Mouse (Mus musculus) CH12.LX (cell line): ENCODE results near the gene Ppfibp2. TPM values are rescaled to one million over a fixed set of nuclear protein-coding genes. Genes with fewer than 3 reads are reported as not detected.

ENCODE experiments used
- DNase-seq: peaks from one replicate; pipeline ENCODE4 v3.0.0-alpha.2; 2013; ENCODE audit errors: extremely low read depth
- H3K27ac ChIP-seq: 2 replicates; pipeline ENCODE4 v1.5.1; 2012; ENCODE audit warnings: low read depth, mild to moderate bottlenecking, control low read depth, moderate library complexity; ENCODE audit not compliant: insufficient read depth
- H3K27me3 ChIP-seq: replicated peaks from 2 replicates; pipeline ENCODE3; 2012; ENCODE audit warnings: inconsistent platforms
- H3K36me3 ChIP-seq, 2 experiments: replicated peaks in 1 of 2; 2 replicates each; pipeline versions ENCODE3 to v1.6.1; 2012; ENCODE audit warnings: inconsistent platforms in 1 of 2, low read length in 1 of 2, mild to moderate bottlenecking in 1 of 2, mixed read lengths in 1 of 2, moderate library complexity in 1 of 2; ENCODE audit not compliant: control insufficient read depth in 1 of 2, insufficient read depth in 1 of 2
- H3K4me1 ChIP-seq, 2 experiments: 2 replicates each; pipeline ENCODE4 v1.6.1; 2012; ENCODE audit warnings: inconsistent platforms in 1 of 2, moderate library complexity in 1 of 2; ENCODE audit not compliant: insufficient read depth in 2 of 2, control insufficient read depth in 1 of 2
- H3K4me2 ChIP-seq: 2 replicates; pipeline ENCODE4 v1.6.1; 2012; ENCODE audit warnings: low read depth, mild to moderate bottlenecking, control low read depth; ENCODE audit not compliant: poor library complexity, insufficient read depth, severe bottlenecking
- H3K4me3 ChIP-seq, 3 experiments: fragments of 150-350 bp in 1 of 3; sonication (generic) in 1 of 3; replicated peaks in 1 of 3; 2 replicates each; pipeline versions ENCODE3 to v1.5.1; 2011 to 2012; ENCODE audit warnings: low read depth in 2 of 3, low read length in 2 of 3, mild to moderate bottlenecking in 2 of 3, moderate library complexity in 2 of 3, control low read depth in 1 of 3, improper control_type of control experiment in 1 of 3, inconsistent platforms in 1 of 3, mixed read lengths in 1 of 3; ENCODE audit not compliant: poor library complexity in 1 of 3
- H3K79me2 ChIP-seq: replicated peaks from 2 replicates; pipeline ENCODE4 v1.6.1; 2012; ENCODE audit warnings: mild to moderate bottlenecking, moderate library complexity; ENCODE audit not compliant: control insufficient read depth, poor library complexity, insufficient read depth, severe bottlenecking; ENCODE audit errors: extremely low read depth
- H3K9ac ChIP-seq: 2 replicates; pipeline ENCODE4 v1.6.1; 2012; ENCODE audit warnings: low read depth, mild to moderate bottlenecking, control low read depth, moderate library complexity; ENCODE audit not compliant: insufficient read depth
- H3K9me3 ChIP-seq: replicated peaks from 2 replicates; pipeline ENCODE3; 2012; ENCODE audit warnings: low read length, inconsistent platforms, mixed read lengths
- BHLHE40 ChIP-seq: IDR thresholded peaks from 2 replicates; pipeline ENCODE4 v1.6.1; 2011; ENCODE audit warnings: mild to moderate bottlenecking, low read depth, low read length, improper control_type of control experiment
- CHD2 ChIP-seq: IDR thresholded peaks from 2 replicates; pipeline ENCODE4 v1.6.1; 2011; ENCODE audit warnings: low read length, improper control_type of control experiment
- CTCF ChIP-seq, 2 experiments: IDR thresholded peaks in 1 of 2; conservative IDR thresholded peaks in 1 of 2; 2 replicates each; pipeline ENCODE4 v1.5.1; 2011 to 2012; ENCODE audit warnings: low read depth in 2 of 2, low read length in 2 of 2, improper control_type of control experiment in 1 of 2, inconsistent platforms in 1 of 2, mild to moderate bottlenecking in 1 of 2, moderate library complexity in 1 of 2
- ELF1 ChIP-seq: IDR thresholded peaks from 2 replicates; pipeline ENCODE4 v1.6.1; 2014; ENCODE audit warnings: low read depth, mild to moderate bottlenecking, inconsistent platforms, low read length, improper control_type of control experiment
- EP300 ChIP-seq: IDR thresholded peaks from 2 replicates; pipeline ENCODE4 v1.6.1; 2011; ENCODE audit warnings: low read length, improper control_type of control experiment
- ETS1 ChIP-seq: conservative IDR thresholded peaks from 2 replicates; pipeline ENCODE4 v1.6.1; 2012; ENCODE audit warnings: low read depth, mild to moderate bottlenecking, inconsistent platforms, low read length, improper control_type of control experiment, moderate library complexity
- GABPA ChIP-seq: IDR thresholded peaks from 2 replicates; pipeline ENCODE4 v1.6.1; 2012; ENCODE audit warnings: low read depth, low read length, improper control_type of control experiment, inconsistent platforms; ENCODE audit not compliant: insufficient replicate concordance
- JUN ChIP-seq: IDR thresholded peaks from 2 replicates; pipeline ENCODE4 v1.6.1; 2011; ENCODE audit warnings: low read depth, mild to moderate bottlenecking, low read length, improper control_type of control experiment, moderate library complexity; ENCODE audit not compliant: insufficient read depth
- KAT2A ChIP-seq: IDR thresholded peaks from 2 replicates; pipeline ENCODE4 v1.6.1; 2012; ENCODE audit warnings: low read length, improper control_type of control experiment, inconsistent platforms; ENCODE audit not compliant: insufficient replicate concordance
- MAFK ChIP-seq: IDR thresholded peaks from 2 replicates; pipeline ENCODE4 v1.6.1; 2011; ENCODE audit warnings: low read length, improper control_type of control experiment; ENCODE audit not compliant: insufficient replicate concordance
- MAX ChIP-seq: IDR thresholded peaks from 2 replicates; pipeline ENCODE4 v1.6.1; 2011; ENCODE audit warnings: low read length, improper control_type of control experiment
- MEF2A ChIP-seq: IDR thresholded peaks from 2 replicates; pipeline ENCODE4 v1.6.1; 2014; ENCODE audit warnings: low read depth, mild to moderate bottlenecking, inconsistent platforms, low read length, improper control_type of control experiment, borderline replicate concordance
- POLR2A ChIP-seq: IDR thresholded peaks from 2 replicates; pipeline ENCODE4 v1.6.1; 2011; ENCODE audit warnings: low read depth, mild to moderate bottlenecking, improper control_type of control experiment, low read length
- POLR2AphosphoS2 ChIP-seq: IDR thresholded peaks from 2 replicates; pipeline ENCODE4 v1.6.1; 2011; ENCODE audit warnings: low read depth, low read length, improper control_type of control experiment
- RAD21 ChIP-seq: IDR thresholded peaks from 2 replicates; pipeline ENCODE4 v1.6.1; 2011; ENCODE audit warnings: low read depth, mild to moderate bottlenecking, low read length, improper control_type of control experiment, moderate library complexity
- RCOR1 ChIP-seq: conservative IDR thresholded peaks from 2 replicates; pipeline ENCODE4 v1.6.1; 2012; ENCODE audit warnings: low read depth, mild to moderate bottlenecking, inconsistent platforms, low read length, improper control_type of control experiment
- SIN3A ChIP-seq: IDR thresholded peaks from 2 replicates; pipeline ENCODE4 v1.6.1; 2012; ENCODE audit warnings: low read length, improper control_type of control experiment, inconsistent platforms
- SMC3 ChIP-seq: IDR thresholded peaks from 2 replicates; pipeline ENCODE4 v1.6.1; 2011; ENCODE audit warnings: low read depth, low read length, improper control_type of control experiment
- TBP ChIP-seq: conservative IDR thresholded peaks from 2 replicates; pipeline ENCODE4 v1.6.1; 2011; ENCODE audit warnings: low read depth, low read length, improper control_type of control experiment
- UBTF ChIP-seq: IDR thresholded peaks from 2 replicates; pipeline ENCODE4 v1.6.1; 2012; ENCODE audit warnings: low read depth, mild to moderate bottlenecking, inconsistent platforms, low read length, improper control_type of control experiment, moderate library complexity
- USF2 ChIP-seq: conservative IDR thresholded peaks from 2 replicates; pipeline ENCODE4 v1.6.1; 2011; ENCODE audit warnings: low read depth, low read length, improper control_type of control experiment
- ZC3H11A ChIP-seq: IDR thresholded peaks from 2 replicates; pipeline ENCODE4 v1.6.1; 2012; ENCODE audit warnings: low read depth, mild to moderate bottlenecking, inconsistent platforms, low read length, improper control_type of control experiment
- ZNF384 ChIP-seq: IDR thresholded peaks from 2 replicates; pipeline ENCODE4 v1.6.1; 2012; ENCODE audit warnings: low read depth, low read length, improper control_type of control experiment, inconsistent platforms
- dilution Hi-C: fragments of 300-500 bp; cut with MboI; formaldehyde crosslinking; loops from 2 replicates; pipeline ENCODE4 v1.14.3; 2020; ENCODE audit warnings: low sequenced_read_pairs; ENCODE audit not compliant: extremely low pct_unique_long_range_greater_than_20kb, extremely low pct_ligation_motif_present
- in situ Hi-C: fragments of 300-500 bp; cut with MboI; formaldehyde crosslinking; loops from 3 replicates; pipeline ENCODE4 v1.14.3; 2019; ENCODE audit warnings: low sequenced_read_pairs, low pct_ligation_motif_present, low pct_unique_long_range_greater_than_20kb, mixed read lengths
- polyA plus RNA-seq: library from polyadenylated mRNA; unstranded; fragments of >175 nt; gene quantifications from 2 replicates; pipeline ENCODE4 v1.2.1, GENCODE M21; 2012; ENCODE audit warnings: low read depth; ENCODE audit not compliant: insufficient read length
- total RNA-seq, 2 experiments: library from RNA; depleted of rRNA; stranded (reverse); fragments of 300-350 nt in 1 of 2; fragments of >200 nt in 1 of 2; gene quantifications; 2 replicates each; pipeline ENCODE4 v1.2.3; 2012 to 2014

Ppfibp2 gene
- total and polyA plus RNA-seq, 3 experiments, result 30.2 to 40.3 (median 40.2) TPM

DNA sequence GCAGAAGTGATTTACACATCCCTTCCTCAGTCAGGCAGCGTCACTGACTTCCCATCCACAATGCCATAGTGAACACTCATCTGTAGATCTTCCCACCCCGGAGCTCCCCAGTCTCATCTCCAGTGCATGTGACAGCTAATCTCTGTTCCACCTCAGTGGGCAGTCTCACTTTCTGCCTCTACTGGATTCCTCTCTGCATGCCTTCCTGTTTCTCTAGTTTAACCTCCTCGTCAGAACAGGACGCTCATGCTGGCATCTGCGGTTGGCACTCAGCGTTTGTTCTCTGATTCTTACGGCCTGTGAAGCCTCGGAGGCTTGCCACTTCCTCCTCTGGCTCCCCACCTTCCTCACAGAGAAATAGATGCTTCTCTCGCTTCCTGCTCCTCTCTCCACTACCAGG is 112.6 kb downstream of the Ppfibp2 start (continued):
- TF ChIP-seq SIN3A, result no peak
- TF ChIP-seq ZC3H11A, result no peak
- peak; percentile 41; the same call in 1 of the 2 replicates for TF ChIP-seq MEF2A
- peak; percentile 89 for TF ChIP-seq BHLHE40
- peak; percentile 81 for TF ChIP-seq ETS1
- no peak for TF ChIP-seq USF2
- no peak for TF ChIP-seq CTCF (conservative IDR thresholded peaks at IDR 0.05 in 1 of 2, IDR thresholded peaks at IDR 0.05 in 1 of 2; ENCODE audit: low read depth in 2 of 2, low read length in 2 of 2)
- TF ChIP-seq GABPA, result no peak
- TF ChIP-seq CHD2, result no peak
- peak; percentile 24; the same call in 1 of the 2 replicates for TF ChIP-seq JUN
- TF ChIP-seq RCOR1, result no peak
- peak; percentile 51; the same call in 1 of the 2 replicates for TF ChIP-seq MAX
- TF ChIP-seq RAD21, result no peak

GRCm38 (mm10) chr7:107708491-107709112 is 113.6 kb downstream of the Ppfibp2 start:
- in situ Hi-C loops, result no loop called here
- Histone ChIP-seq H3K4me3 (no peak overlapping the region), H3K4me1 (peaks cover 15 to 65% of the 10 kb centered on the region in 2 experiments), H3K36me3 (peaks cover 38 to 89% of the 10 kb centered on the region in 2 experiments), H3K27me3 (no peaks in the 10 kb centered on the region), H3K9me3 (no peaks in the 10 kb centered on the region), H3K9ac (no peak overlapping the region), H3K27ac (no peak overlapping the region), H3K4me2 (no peak overlapping the region), H3K79me2 (no peaks in the 10 kb centered on the region)
- dilution Hi-C loops, result no loop called here
- TF ChIP-seq RAD21, result peak; percentile 56
- TF ChIP-seq USF2, result no peak
- no peak for TF ChIP-seq TBP
- TF ChIP-seq MAFK, result no peak
- TF ChIP-seq EP300, result 0 out of 2 replicates have a peak, but pooled peaks have one; percentile 16
- TF ChIP-seq UBTF, result no peak
- no peak for TF ChIP-seq ELF1
- no peak for TF ChIP-seq POLR2AphosphoS2
- TF ChIP-seq CHD2, result peak; percentile 42; the same call in 1 of the 2 replicates
- no peak for TF ChIP-seq KAT2A
- TF ChIP-seq CTCF (conservative IDR thresholded peaks at IDR 0.05 in 1 of 2, IDR thresholded peaks at IDR 0.05 in 1 of 2; ENCODE audit: low read depth in 2 of 2, low read length in 2 of 2), result peak; percentile 7 to 74; a peak in 2 of 4 replicates
- TF ChIP-seq ZNF384, result no peak
- TF ChIP-seq SMC3, result peak; percentile 77
- TF ChIP-seq POLR2A, result peak; percentile 21; the same call in 1 of the 2 replicates
- peak; percentile 85 for DNase-seq
